Mouse (Mus musculus): ENCODE data around the gene Rab11fip2.

Gene Rab11fip2

DNA sequence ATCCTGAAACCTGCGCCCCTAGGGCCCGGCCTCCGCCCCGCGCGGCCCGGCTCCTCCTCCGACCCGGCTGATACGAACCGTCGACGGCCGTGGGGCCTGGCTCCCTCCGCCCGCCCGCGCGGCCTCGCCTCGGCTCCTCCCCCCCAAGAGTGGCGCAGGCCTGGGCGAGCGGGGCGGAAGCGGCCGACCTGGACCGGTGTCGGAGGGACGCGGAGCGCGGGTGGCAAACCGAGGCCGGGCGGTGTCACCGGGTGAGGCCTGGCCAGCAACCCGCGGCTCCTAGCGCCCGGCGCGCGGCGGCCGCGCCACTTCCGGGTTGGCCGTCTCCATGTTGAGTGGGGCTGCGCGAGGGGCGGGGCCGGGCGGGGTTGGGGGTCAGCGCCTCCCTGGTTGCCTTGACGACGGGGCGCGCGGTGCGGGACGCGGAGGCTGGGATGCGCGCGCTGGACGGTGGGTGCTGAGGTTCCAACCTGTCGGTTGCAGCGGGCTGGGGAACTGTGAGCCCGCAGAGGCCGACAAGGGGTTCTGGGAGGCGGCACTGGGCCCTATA lies at the start of gene Rab11fip2:
Gene Rab11fip2 (minus strand): TSS at position 333 of the 550 bp plus-strand sequence.
- in situ Hi-C loops (cut with MboI, MseI): no loop called here

DNA sequence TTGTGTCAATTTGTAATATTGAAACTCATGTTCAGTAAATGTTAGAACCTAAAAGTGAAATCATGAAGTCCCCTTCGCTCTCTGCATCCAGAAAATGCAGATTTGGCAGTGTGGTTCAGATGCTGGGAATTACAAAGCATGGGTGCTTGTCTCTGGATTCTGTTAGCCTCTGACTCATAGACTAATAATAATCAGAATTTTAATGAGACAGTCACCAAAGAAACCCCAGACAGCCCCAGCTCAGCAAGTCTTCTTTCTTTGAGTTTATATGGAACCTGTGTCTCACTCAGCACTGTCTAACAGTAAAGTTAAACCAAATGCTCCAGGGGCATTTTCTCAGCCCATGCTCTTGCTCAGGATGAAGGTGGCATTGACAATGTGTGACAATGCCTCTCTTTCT lies 38.1 kb upstream of the Rab11fip2 start:
- in situ Hi-C loops (cut with MboI, MseI): no loop called here

- in situ Hi-C loops (cut with MboI, MseI): loop anchor here (5.0 kb wide), 1 partner anchor 48 kb away; no protein-coding TSS in a partner anchor
Observed at GRCm38 (mm10) chr19:59954936-59955335, 11.5 kb upstream of the Rab11fip2 start.

GRCm38 (mm10) chr19:59949731-59950130 lies 6.3 kb upstream of the Rab11fip2 start:
- in situ Hi-C loops (cut with MboI, MseI): no loop called here

- in situ Hi-C loops (cut with MboI, MseI): no loop called here
Observed at GRCm38 (mm10) chr19:59942716-59943321, 635 bp downstream of the Rab11fip2 start.

GRCm38 (mm10) chr19:59939711-59940110 lies 3.7 kb downstream of the Rab11fip2 start:
- in situ Hi-C loops (cut with MboI, MseI): no loop called here

DNA sequence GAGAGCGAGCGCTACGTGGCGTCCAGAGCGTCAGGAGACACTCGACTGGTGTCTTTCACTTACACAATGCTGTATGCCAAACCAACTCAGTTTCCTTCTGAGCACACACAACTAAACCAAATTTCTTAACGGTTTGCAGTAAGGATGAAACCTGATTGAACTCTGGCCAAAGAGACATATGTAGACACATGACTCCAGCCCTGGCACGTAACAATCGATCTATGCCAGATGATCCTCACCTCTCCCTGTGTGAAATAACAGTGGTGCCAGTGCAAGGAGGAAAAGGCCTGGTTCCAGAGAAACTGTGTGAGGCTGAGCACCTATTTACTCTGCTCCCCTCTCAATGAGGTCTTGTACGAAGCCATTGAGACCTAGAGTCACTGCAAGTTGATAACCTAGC lies 11.4 kb downstream of the Rab11fip2 start:
- in situ Hi-C loops (cut with MboI, MseI): no loop called here

DNA sequence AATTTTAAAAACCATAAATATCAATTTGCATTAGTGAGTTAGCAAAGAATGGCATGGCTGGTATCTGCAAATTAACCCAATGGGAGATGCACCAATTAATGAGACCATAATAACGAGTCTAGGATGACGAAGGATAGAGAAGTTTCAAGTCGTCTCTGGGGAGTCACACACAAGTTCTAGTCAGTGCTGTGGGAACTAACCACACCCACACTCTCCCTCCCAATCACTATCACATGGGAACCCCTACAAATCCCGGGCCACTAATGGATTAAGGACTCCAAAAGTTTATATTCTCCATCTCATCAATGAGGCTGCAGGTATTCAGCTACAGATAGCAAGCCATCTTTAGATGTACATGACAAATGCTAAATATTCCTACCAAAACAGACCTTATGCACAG lies 14.8 kb downstream of the Rab11fip2 start:
- in situ Hi-C loops (cut with MboI, MseI): no loop called here

DNA sequence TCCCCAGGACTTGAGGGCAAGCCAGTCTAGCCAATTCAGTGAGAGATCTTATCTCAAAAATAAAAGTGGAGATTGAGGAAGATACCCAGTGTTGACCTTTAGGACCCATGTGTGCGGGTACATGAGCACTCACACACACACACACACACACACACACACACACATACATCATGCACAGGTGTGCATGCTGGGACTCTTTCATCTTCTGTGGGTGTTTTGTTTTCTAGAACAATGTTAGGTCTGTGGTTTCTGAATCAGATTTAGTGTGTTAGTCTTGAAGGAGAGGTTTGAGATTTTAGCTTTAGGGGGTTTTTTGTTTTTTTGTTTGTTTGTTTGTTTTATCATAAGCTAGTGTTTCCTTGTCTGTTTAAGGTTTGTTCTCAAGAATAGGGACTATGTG lies 17.3 kb downstream of the Rab11fip2 start:
- in situ Hi-C loops (cut with MboI, MseI): no loop called here

GRCm38 (mm10) chr19:59920846-59921245 lies 22.6 kb downstream of the Rab11fip2 start:
- in situ Hi-C loops (cut with MboI, MseI): no loop called here

GRCm38 (mm10) chr19:59917901-59918613 lies 25.4 kb downstream of the Rab11fip2 start:
- in situ Hi-C loops (cut with MboI, MseI): no loop called here

- in situ Hi-C loops (cut with MboI, MseI): no loop called here
Observed at GRCm38 (mm10) chr19:59911554-59911953, 31.9 kb downstream of the Rab11fip2 start.

DNA sequence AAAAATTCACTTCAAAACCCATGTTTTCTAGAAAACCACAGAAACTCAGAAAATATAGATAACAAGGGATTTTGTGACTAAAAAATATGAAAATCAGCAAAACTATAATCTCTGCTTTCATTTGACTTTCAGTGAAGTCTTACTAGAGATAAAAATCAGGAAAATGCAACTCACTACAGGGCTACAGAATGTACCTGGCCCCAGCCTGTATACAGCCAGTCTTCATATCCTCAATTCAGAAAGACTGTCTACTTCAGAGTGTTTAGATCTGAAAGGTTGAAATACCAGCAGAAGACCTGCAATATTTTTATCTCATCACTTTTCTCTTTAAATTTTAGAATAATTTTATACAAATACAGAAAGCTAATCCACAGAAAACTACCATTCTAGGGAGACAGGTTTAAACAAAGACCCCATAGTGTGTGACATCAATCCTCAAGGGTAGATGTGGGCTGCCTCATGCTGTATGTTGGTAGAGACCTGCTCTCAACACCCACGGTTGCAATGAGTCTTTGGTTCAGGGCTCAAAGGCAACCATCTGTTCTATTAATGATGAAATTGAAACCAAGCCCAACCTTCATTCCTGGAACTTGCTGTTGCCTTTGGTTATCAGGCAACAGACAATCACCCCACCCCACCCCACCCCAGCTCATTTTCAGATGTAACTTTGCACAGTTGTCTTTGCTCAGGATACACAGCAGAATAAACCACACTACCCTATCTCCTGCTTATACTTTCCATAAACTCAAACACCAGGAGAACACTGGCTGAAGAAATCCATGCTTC lies 38.0 kb downstream of the Rab11fip2 start:
- in situ Hi-C loops (cut with MboI, MseI): loop anchor here (5.0 kb wide), 1 partner anchor 52 kb away; no protein-coding TSS in a partner anchor

- in situ Hi-C loops (cut with MboI, MseI): no loop called here
Observed at GRCm38 (mm10) chr19:59899965-59900364, 43.5 kb downstream of the Rab11fip2 start.

DNA sequence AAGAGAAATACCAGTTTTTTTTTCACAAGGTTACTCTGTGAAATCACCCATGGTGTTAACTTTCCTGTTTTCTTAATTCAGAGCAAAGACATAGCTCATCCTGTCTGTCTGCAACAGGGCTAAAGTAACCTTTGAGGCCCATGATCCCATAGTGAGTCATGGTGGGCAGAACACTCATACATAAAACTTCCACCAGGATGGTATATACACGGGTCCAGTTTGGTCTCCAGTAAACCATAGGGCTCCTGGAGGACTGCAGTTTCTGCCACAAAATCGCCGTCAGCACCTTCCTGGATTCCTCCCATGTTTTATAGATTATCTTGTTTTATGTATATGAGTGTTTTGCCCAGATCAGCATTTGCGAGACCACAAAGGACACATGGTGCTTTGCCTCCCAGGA lies 45.2 kb downstream of the Rab11fip2 start:
- in situ Hi-C loops (cut with MboI, MseI): no loop called here

DNA sequence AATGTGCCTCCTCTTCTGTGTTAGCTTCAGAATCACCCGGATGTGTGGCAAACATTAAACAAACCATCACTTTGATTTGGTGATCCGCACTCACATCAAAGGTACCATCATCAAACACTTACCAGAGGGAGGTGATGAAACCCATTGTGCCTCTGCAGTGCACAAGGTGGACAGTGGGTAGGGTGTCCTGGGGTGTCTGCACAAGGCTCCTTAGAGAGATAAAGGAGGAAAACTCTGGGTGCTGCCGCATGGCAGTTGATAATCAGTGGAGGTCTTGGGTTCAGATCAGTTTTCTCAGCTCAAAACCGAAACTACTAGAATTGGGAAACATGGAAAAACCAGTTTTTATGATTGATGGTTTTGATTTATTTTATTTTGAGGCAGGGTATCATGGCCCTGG lies 54.1 kb downstream of the Rab11fip2 start:
- in situ Hi-C loops (cut with MboI, MseI): no loop called here

GRCm38 (mm10) chr19:59888846-59889245 lies 54.6 kb downstream of the Rab11fip2 start:
- in situ Hi-C loops (cut with MboI, MseI): no loop called here

DNA sequence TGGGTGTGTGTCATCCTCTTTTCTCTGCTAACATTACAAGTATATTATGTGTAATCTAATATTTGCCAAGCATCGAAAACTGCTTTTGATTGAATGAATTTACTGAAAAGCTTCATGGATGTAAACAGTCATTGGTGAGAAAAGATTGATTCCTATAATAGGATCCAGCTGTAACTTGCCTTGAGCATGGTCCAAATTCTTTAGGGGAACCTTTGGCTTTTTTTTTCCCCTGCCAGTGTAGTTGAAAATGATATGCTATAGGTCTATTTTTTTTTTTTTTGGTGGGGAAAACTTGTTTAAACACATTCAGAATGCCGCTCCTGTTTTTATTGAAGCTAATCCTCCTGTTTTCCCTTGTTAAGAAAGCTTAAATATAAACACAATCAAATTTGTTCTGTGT lies 55.6 kb downstream of the Rab11fip2 start:
- in situ Hi-C loops (cut with MboI, MseI): no loop called here

DNA sequence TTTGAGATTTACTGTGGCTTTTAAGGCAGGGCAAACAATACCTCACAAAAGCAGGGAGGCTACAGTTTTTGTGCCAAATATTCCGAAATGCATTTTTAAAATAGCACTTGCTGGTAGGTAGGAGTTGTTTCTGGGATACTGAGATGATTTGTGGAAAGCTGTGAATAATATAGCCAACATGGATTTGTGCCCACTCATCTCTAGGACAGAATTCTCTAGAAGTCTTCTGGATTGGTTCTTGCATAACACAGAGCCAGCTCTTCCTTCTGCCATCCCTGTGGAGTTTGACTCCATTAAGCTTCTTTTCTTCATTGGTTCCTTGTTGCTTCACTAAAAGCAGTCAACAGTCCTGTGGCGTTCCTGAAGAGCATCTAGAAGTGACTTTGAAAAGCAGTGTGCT lies 58.2 kb downstream of the Rab11fip2 start:
- in situ Hi-C loops (cut with MboI, MseI): no loop called here

DNA sequence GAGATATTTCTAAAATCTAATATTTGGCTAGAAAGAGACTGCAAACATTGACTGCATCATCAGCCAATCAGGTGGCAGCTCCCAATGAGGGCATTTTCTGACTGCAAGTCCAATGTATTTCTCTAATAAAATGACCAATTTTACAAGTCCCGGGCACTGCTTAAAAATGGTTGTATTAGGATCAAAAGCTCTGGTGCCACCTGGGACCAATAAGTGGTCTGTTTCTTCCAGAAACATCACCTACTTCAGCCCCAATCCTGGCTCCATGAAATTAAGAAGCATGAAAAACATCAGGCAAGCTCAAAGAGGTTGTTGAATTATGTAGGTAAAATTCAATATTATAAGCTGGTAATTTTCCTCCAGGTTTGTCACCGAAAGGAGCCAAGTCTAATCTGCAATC lies 66.2 kb downstream of the Rab11fip2 start:
- in situ Hi-C loops (cut with MboI, MseI): no loop called here

- in situ Hi-C loops (cut with MboI, MseI): no loop called here
Observed at GRCm38 (mm10) chr19:59866666-59867065, 76.8 kb downstream of the Rab11fip2 start.

- in situ Hi-C loops (cut with MboI, MseI): no loop called here
Observed at GRCm38 (mm10) chr19:59862423-59862822, 81.0 kb downstream of the Rab11fip2 start.

Measured in regulatory T cell (primary cell).